Mouse (Mus musculus) ES-Bruce4 (cell line): ENCODE data around the gene Stk39.

Experiments used
- CTCF ChIP-seq: IDR thresholded peaks from one replicate; pipeline ENCODE4 v1.8.1; 2011; ENCODE audit warnings: low read depth, low read length
- POLR2A ChIP-seq: IDR thresholded peaks from one replicate; pipeline ENCODE4 v1.8.1; 2011; ENCODE audit warnings: low read length; ENCODE audit not compliant: insufficient read depth

DNA sequence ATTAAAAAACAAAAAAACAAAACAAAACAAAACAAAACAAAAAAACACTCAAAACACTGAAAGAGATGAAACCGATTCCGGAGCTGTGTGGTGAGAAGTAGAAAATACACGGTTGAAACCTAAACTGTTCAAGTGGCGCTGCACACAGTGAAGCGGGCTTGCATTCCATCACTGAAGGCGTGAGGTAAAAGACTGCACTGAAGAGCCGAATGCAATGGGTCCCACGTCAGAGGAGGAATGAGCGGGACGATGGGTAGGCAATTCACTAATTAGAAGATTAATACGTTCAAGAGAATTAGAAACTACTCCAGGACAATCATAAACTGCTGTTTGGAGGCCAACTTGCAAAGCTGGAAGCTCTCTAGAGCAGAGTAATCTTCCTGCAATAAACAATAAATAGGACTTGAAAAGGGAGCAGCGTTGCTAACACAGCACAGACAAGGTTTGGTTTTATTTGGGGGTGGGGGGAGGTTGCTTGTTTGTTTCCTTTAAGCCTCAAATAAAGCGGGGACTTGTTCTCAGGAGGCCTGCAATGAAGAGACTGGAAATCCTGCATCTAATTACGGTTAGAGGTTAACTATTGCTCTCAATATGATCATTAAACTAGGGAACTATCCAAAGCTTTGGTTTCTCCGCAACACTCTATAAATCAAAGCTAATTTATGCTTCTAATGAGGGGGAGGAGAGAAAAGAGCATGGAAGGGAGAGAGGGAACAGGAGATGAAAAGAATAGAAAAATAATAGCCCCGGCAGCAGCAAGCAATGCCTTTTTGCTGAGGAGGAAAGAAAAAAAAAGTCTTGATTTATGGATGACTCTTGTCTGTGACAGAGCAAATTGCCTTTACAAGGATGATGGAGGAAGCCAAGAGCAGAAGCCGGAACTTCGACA lies 67.5 kb downstream of the Stk39 start:
- no peak for TF ChIP-seq CTCF
- no peak for TF ChIP-seq POLR2A
